Mouse (Mus musculus): ENCODE data around the gene Ifnk.

DNA sequence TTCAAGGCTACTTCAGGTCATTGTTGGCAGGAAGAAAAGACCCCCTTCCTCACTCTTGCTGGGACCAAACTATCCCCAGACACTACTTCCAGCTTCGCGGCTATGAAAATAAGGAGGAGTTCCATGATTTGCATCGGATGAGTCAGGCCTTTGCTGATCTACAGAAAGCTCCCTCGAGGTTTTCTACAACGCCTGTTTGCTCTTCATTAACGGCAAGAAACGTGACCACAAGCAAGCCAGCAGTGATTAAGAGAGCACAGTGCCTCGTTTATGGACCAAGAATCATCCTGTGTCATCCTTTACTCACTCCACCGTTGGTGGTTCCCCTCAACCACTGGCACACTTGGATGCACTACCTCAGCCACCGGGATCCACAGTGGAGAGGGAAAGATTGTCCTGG is 6.1 kb upstream of the Ifnk start:
- TF ChIP-seq POLR2A (IDR thresholded peaks at IDR 0.05; ENCODE audit: insufficient read length, low read depth) = no peak
- TF ChIP-seq USF1 (IDR thresholded peaks at IDR 0.05; ENCODE audit: low read depth) = no peak
- no peak for TF ChIP-seq TCF3 (IDR thresholded peaks at IDR 0.05; ENCODE audit: insufficient read length, low read depth)
- no peak for TF ChIP-seq CEBPB (IDR thresholded peaks at IDR 0.05; ENCODE audit: insufficient read depth, poor library complexity, severe bottlenecking)
